17 mouse cellular contexts compared by ENCODE assay signal in the genomic region with DNA sequence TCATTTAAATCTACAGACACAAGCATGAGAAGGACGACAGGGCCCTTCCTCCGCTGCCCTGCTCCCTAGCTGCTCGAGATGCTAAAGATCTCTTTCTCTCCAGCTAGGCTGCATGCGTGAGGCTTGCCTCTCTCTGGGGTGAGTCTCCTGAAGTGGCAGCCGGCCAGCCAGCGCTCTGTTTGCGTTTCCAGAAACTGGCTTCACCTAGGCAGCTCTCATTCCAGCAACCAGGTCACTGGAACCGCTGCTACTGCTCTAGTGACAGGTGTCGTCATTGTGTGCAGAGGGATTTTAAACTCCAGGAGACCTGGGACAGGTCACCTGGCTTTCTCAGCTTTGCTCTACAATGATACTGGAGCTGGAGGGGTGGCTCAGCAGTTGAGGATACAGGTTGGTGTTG.
DNase-seq lines count a peak whose midpoint lies in the region; ATAC-seq and TF ChIP-seq lines count a peak whose summit lies in the region.
"Had no signal": no experiment of that assay in that cellular context is flagged by ENCODE, and none has a peak within 500 bp of the region (broad histone marks: within the 10 kb centered on the region; RNA-seq: fewer than 3 reads in every experiment).

No protein-coding gene starts in this region.

- H3K9ac ChIP-seq in kidney, embryonic 16.5 days (replicated peaks; ENCODE audit: low read length), result no peak overlapping the region
- no peak overlapping the region for H3K9ac ChIP-seq in liver, postnatal 0 days (replicated peaks)
- no peak overlapping the region for H3K9ac ChIP-seq in hindbrain, embryonic 13.5 days
- H3K9ac ChIP-seq: forebrain, postnatal 0 days; hindbrain, embryonic 15.5 days had no signal

- ATAC-seq in kidney, embryonic 16.5 days (ENCODE audit: low FRiP score, low TSS enrichment), result no peak
- ATAC-seq in liver, postnatal 0 days, result peak; percentile 89
- no peak for ATAC-seq in hindbrain, embryonic 13.5 days (ENCODE audit: low FRiP score)
- ATAC-seq: intestine, postnatal 0 days had no signal

- TF ChIP-seq POLR2A in kidney, adult 2 months (IDR thresholded peaks at IDR 0.05; ENCODE audit: low read depth, low read length), result no peak

- no peaks in the 10 kb centered on the region for H3K36me3 ChIP-seq in kidney, adult 2 months (ENCODE audit: control insufficient read depth, insufficient read depth, low read length)
- H3K36me3 ChIP-seq in kidney, embryonic 16.5 days (ENCODE audit: insufficient read depth, low read length), result peaks cover 9% of the 10 kb centered on the region; the same call in 1 of the 2 replicates
- no peaks in the 10 kb centered on the region for H3K36me3 ChIP-seq in liver, postnatal 0 days (replicated peaks; ENCODE audit: insufficient read depth, low read length)
- peaks cover 12% of the 10 kb centered on the region for H3K36me3 ChIP-seq in hindbrain, embryonic 13.5 days
- H3K36me3 ChIP-seq: hindbrain, embryonic 15.5 days had no signal

- no peaks in the 10 kb centered on the region for H3K27me3 ChIP-seq in kidney, adult 2 months (replicated peaks; ENCODE audit: control insufficient read depth, insufficient read depth, low read length)
- no peaks in the 10 kb centered on the region for H3K27me3 ChIP-seq in kidney, embryonic 16.5 days (ENCODE audit: insufficient read depth, low read length)
- no peaks in the 10 kb centered on the region for H3K27me3 ChIP-seq in liver, postnatal 0 days (ENCODE audit: insufficient read depth, low read length)
- no peaks in the 10 kb centered on the region for H3K27me3 ChIP-seq in hindbrain, embryonic 13.5 days
- H3K27me3 ChIP-seq: hindbrain, embryonic 15.5 days had no signal

- TF ChIP-seq CTCF in kidney, adult 2 months (conservative IDR thresholded peaks at IDR 0.05; ENCODE audit: insufficient read depth, insufficient read length, low read depth, low read length), result no peak
- no peak for TF ChIP-seq CTCF in liver, postnatal 0 days (IDR thresholded peaks at IDR 0.05; ENCODE audit: low read depth)

- WGBS in kidney, adult 2 months, result 59% methylated on average over 9 of the region's 9 CpGs
- WGBS in kidney, embryonic 16.5 days, result 76% methylated on average over 9 of the region's 9 CpGs
- WGBS in liver, postnatal 0 days (ENCODE audit: insufficient replicate concordance), result 62% methylated on average over 9 of the region's 9 CpGs
- 89% methylated on average over 9 of the region's 9 CpGs for WGBS in hindbrain, embryonic 13.5 days

- TF ChIP-seq EP300 in liver, postnatal 0 days (IDR thresholded peaks at IDR 0.05; ENCODE audit: low read depth), result no peak

- peak; percentile 77 for DNase-seq in kidney, adult 2 months
- peak; percentile 67 for DNase-seq in liver, postnatal 0 days
- DNase-seq in lung, postnatal 4 days, result peak; percentile 35 to 55
- no peak for DNase-seq in layer of hippocampus, adult 9-11 months
- no peak for DNase-seq in left cerebral cortex, adult 18-20 months (ENCODE audit: low spot score in 2 of 2)
- DNase-seq: adrenal gland, adult 2 months; cerebellum, adult 11-12 months; cerebellum, postnatal 36 days; forebrain, postnatal 0 days; gastrocnemius, postnatal 10 days; heart, adult 2 months; midbrain, embryonic 14.5 days had no signal

- H3K4me2 ChIP-seq in kidney, embryonic 16.5 days (replicated peaks; ENCODE audit: low read depth, low read length), result no peak overlapping the region
- no peak overlapping the region for H3K4me2 ChIP-seq in liver, postnatal 0 days (ENCODE audit: low read depth, low read length)
- H3K4me2 ChIP-seq in hindbrain, embryonic 13.5 days, result no peak overlapping the region
- H3K4me2 ChIP-seq: hindbrain, embryonic 15.5 days had no signal

- no peak overlapping the region for H3K4me3 ChIP-seq in kidney, adult 2 months (ENCODE audit: insufficient read depth, low read depth, low read length)
- no peak overlapping the region for H3K4me3 ChIP-seq in kidney, embryonic 16.5 days (ENCODE audit: low read length)
- no peak overlapping the region for H3K4me3 ChIP-seq in liver, postnatal 0 days (ENCODE audit: low read depth, low read length)
- no peak overlapping the region for H3K4me3 ChIP-seq in hindbrain, embryonic 13.5 days
- H3K4me3 ChIP-seq: heart, adult 2 months; hindbrain, embryonic 15.5 days had no signal

- H3K9me3 ChIP-seq in kidney, embryonic 16.5 days (ENCODE audit: low read length), result peaks cover 9% of the 10 kb centered on the region; the same call in 1 of the 2 replicates
- H3K9me3 ChIP-seq in liver, postnatal 0 days (ENCODE audit: low read length), result peaks cover 4% of the 10 kb centered on the region
- peaks cover 6% of the 10 kb centered on the region; the same call in 1 of the 2 replicates for H3K9me3 ChIP-seq in hindbrain, embryonic 13.5 days
- H3K9me3 ChIP-seq: hindbrain, embryonic 15.5 days had no signal

- H3K4me1 ChIP-seq in kidney, adult 2 months (ENCODE audit: control insufficient read depth, insufficient read depth, low read length), result peaks cover 13% of the 10 kb centered on the region
- H3K4me1 ChIP-seq in kidney, embryonic 16.5 days (ENCODE audit: insufficient read depth, low read length), result peaks cover 29% of the 10 kb centered on the region
- no peaks in the 10 kb centered on the region; the same call in 1 of the 2 replicates for H3K4me1 ChIP-seq in liver, postnatal 0 days (ENCODE audit: insufficient read depth)
- peaks cover 31% of the 10 kb centered on the region for H3K4me1 ChIP-seq in hindbrain, embryonic 13.5 days (replicated peaks)

- H3K27ac ChIP-seq in kidney, adult 2 months (ENCODE audit: insufficient read depth, low read depth, low read length), result peak overlapping the region; percentile 3; the same call in 1 of the 2 replicates
- 0 out of 2 replicates have a peak overlapping the region, but pooled peaks have one; percentile 0 for H3K27ac ChIP-seq in kidney, embryonic 16.5 days (ENCODE audit: low read length)
- H3K27ac ChIP-seq in liver, postnatal 0 days (ENCODE audit: low read depth), result no peak overlapping the region
- no peak overlapping the region for H3K27ac ChIP-seq in hindbrain, embryonic 13.5 days
- H3K27ac ChIP-seq: heart, adult 2 months; hindbrain, embryonic 15.5 days; macrophage had no signal

Comparison
In these comparisons a context has a peak if more than half of its experiments do, and no peak if none do; other contexts are left out.
1. DNase-seq: peak in kidney, adult 2 months (single experiment), liver, postnatal 0 days (single experiment) and lung, postnatal 4 days (2 of 2); none in layer of hippocampus, adult 9-11 months (single experiment) and left cerebral cortex, adult 18-20 months (0 of 2).
2. H3K27ac ChIP-seq: peak in kidney, adult 2 months (single experiment) and kidney, embryonic 16.5 days (single experiment); none in liver, postnatal 0 days (single experiment) and hindbrain, embryonic 13.5 days (single experiment).